Mouse (Mus musculus) E14TG2a.4 (cell line): ENCODE results near the gene Inpp4b.

Source experiments
- CTCF ChIP-seq: conservative IDR thresholded peaks from 2 replicates; pipeline ENCODE4 v1.5.1; 2014; ENCODE audit warnings: low read length
- POU5F1 ChIP-seq: IDR thresholded peaks from 2 replicates; pipeline ENCODE4 v1.6.1; 2014; ENCODE audit warnings: low read length, borderline replicate concordance

DNA sequence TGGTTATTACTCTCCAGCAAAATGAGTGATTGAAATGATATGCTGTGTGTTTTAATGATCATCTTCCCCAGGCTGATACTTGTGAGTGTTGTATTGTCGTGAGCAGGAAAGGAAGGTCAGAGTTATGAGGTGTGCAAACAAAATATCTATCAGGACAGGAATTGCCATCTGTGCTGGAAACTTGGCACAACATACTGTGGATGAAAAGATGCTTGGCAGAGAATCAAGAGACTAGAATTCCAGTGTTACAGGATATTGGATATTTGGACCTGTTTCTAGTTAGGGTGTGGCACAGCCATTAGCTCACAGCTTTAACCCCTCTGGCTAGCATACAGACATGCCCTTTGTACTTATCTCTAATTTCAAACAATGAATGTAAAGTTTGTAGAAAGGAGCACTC lies 507.6 kb downstream of the Inpp4b start:
- no peak for TF ChIP-seq CTCF
- no peak for TF ChIP-seq POU5F1
